9 mouse cellular contexts compared by ENCODE assay signal in the genomic region with DNA sequence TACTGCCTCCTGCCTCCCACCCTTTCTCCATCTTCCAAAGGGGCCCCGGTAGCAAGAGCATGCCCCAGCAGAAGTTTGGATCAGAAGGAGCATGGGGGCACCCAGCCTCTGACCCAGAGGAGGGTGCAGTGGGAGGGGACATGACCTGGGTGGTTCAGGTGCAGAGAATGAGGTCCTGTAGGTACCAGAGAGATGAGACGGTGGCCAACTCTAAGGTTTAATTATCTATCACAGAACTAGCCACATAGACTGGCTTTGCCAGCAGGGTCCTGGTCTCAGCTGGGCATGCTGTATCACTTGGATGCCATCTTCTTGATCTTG. TPM values are rescaled to one million over a fixed set of nuclear protein-coding genes. Genes with fewer than 3 reads are reported as not detected.
DNase-seq lines count a peak whose midpoint lies in the region; ATAC-seq and TF ChIP-seq lines count a peak whose summit lies in the region.
"Had no signal": no experiment of that assay in that cellular context is flagged by ENCODE, and none has a peak within 500 bp of the region (broad histone marks: within the 10 kb centered on the region; RNA-seq: fewer than 3 reads in every experiment).

No protein-coding gene starts in this region.

- peak overlapping the region; percentile 41 for H3K4me3 ChIP-seq in kidney, postnatal 0 days (replicated peaks; ENCODE audit: low read depth, low read length)
- peak overlapping the region; percentile 40 for H3K4me3 ChIP-seq in embryonic facial prominence, embryonic 14.5 days (ENCODE audit: low read depth, low read length)
- H3K4me3 ChIP-seq in intestine, embryonic 16.5 days (ENCODE audit: low read length) = peak overlapping the region; percentile 60
- H3K4me3 ChIP-seq in neural tube, embryonic 12.5 days = no peak overlapping the region

- no peak for DNase-seq in kidney, postnatal 0 days (ENCODE audit: low spot score)
- DNase-seq in kidney, adult 8-10 months = no peak
- no peak for DNase-seq in embryonic facial prominence, embryonic 14.5 days (ENCODE audit: low spot score)
- DNase-seq in ovary, postnatal 36 days (ENCODE audit: low spot score) = no peak
- DNase-seq in thymus, postnatal 25 days = no peak
- DNase-seq in adrenal gland, adult 2 months = no peak

- no peak for TF ChIP-seq CTCF in kidney, postnatal 0 days (IDR thresholded peaks at IDR 0.05; ENCODE audit: low read depth)

- H3K27me3 ChIP-seq in kidney, postnatal 0 days (ENCODE audit: insufficient read depth, low read length) = no peaks in the 10 kb centered on the region
- H3K27me3 ChIP-seq in embryonic facial prominence, embryonic 14.5 days (replicated peaks; ENCODE audit: control insufficient read depth, insufficient read depth, low read length) = peaks cover 4% of the 10 kb centered on the region; the same call in 1 of the 2 replicates
- H3K27me3 ChIP-seq in intestine, embryonic 16.5 days (replicated peaks; ENCODE audit: control insufficient read depth, insufficient read depth, low read length) = no peaks in the 10 kb centered on the region
- peaks cover 34% of the 10 kb centered on the region for H3K27me3 ChIP-seq in neural tube, embryonic 12.5 days (replicated peaks)

- WGBS in kidney, postnatal 0 days = 29% methylated on average over 2 of the region's 2 CpGs
- 30% methylated on average over 2 of the region's 2 CpGs for WGBS in embryonic facial prominence, embryonic 14.5 days
- WGBS in intestine, embryonic 16.5 days = 26% methylated on average over 2 of the region's 2 CpGs
- WGBS in neural tube, embryonic 12.5 days = 35% methylated on average over 2 of the region's 2 CpGs

- H3K4me2 ChIP-seq in kidney, postnatal 0 days (ENCODE audit: low read length) = peak overlapping the region; percentile 59
- peak overlapping the region; percentile 68 for H3K4me2 ChIP-seq in embryonic facial prominence, embryonic 14.5 days (ENCODE audit: low read depth, low read length)
- H3K4me2 ChIP-seq in intestine, embryonic 16.5 days (ENCODE audit: low read depth, low read length) = peak overlapping the region; percentile 71
- peak overlapping the region; percentile 62 for H3K4me2 ChIP-seq in neural tube, embryonic 12.5 days (replicated peaks)

- no peaks in the 10 kb centered on the region for H3K9me3 ChIP-seq in kidney, postnatal 0 days (replicated peaks; ENCODE audit: low read length)
- no peaks in the 10 kb centered on the region for H3K9me3 ChIP-seq in embryonic facial prominence, embryonic 14.5 days (ENCODE audit: control insufficient read depth, low read length)
- H3K9me3 ChIP-seq in intestine, embryonic 16.5 days (ENCODE audit: control insufficient read depth, low read length) = no peaks in the 10 kb centered on the region
- no peaks in the 10 kb centered on the region for H3K9me3 ChIP-seq in neural tube, embryonic 12.5 days

- H3K9ac ChIP-seq in kidney, postnatal 0 days (ENCODE audit: low read depth, low read length) = peak overlapping the region; percentile 51
- peak overlapping the region; percentile 56; the same call in 1 of the 2 replicates for H3K9ac ChIP-seq in embryonic facial prominence, embryonic 14.5 days (ENCODE audit: low read depth, low read length)
- peak overlapping the region; percentile 71 for H3K9ac ChIP-seq in intestine, embryonic 16.5 days (ENCODE audit: low read depth, low read length)
- H3K9ac ChIP-seq in neural tube, embryonic 12.5 days = no peak overlapping the region

- peaks cover 35% of the 10 kb centered on the region for H3K4me1 ChIP-seq in kidney, postnatal 0 days (replicated peaks; ENCODE audit: insufficient read depth, low read length)
- H3K4me1 ChIP-seq in embryonic facial prominence, embryonic 14.5 days (ENCODE audit: control insufficient read depth, insufficient read depth, low read length) = no peaks in the 10 kb centered on the region
- peaks cover 33% of the 10 kb centered on the region for H3K4me1 ChIP-seq in intestine, embryonic 16.5 days (ENCODE audit: control insufficient read depth, insufficient read depth, low read length)
- H3K4me1 ChIP-seq in neural tube, embryonic 12.5 days = peaks cover 18% of the 10 kb centered on the region

- H3K27ac ChIP-seq in kidney, postnatal 0 days = peak overlapping the region; percentile 88; the same call in 1 of the 2 replicates
- H3K27ac ChIP-seq in embryonic facial prominence, embryonic 14.5 days (replicated peaks; ENCODE audit: low read depth, low read length) = no peak overlapping the region
- H3K27ac ChIP-seq in intestine, embryonic 16.5 days (ENCODE audit: low read length) = peak overlapping the region; percentile 86; the same call in 1 of the 2 replicates
- H3K27ac ChIP-seq in neural tube, embryonic 12.5 days = no peak overlapping the region

- peaks cover 5% of the 10 kb centered on the region; the same call in 1 of the 2 replicates for H3K36me3 ChIP-seq in kidney, postnatal 0 days (ENCODE audit: insufficient read depth, low read length)
- H3K36me3 ChIP-seq in embryonic facial prominence, embryonic 14.5 days (ENCODE audit: control insufficient read depth, insufficient read depth, low read length) = peaks cover 9% of the 10 kb centered on the region; the same call in 1 of the 2 replicates
- peaks cover 8% of the 10 kb centered on the region for H3K36me3 ChIP-seq in intestine, embryonic 16.5 days (ENCODE audit: control insufficient read depth, insufficient read depth, low read length)
- peaks cover 11% of the 10 kb centered on the region for H3K36me3 ChIP-seq in neural tube, embryonic 12.5 days

- ATAC-seq in kidney, postnatal 0 days (replicated peaks; ENCODE audit: low FRiP score, low read depth) = no peak
- ATAC-seq in embryonic facial prominence, embryonic 14.5 days (ENCODE audit: low read depth) = no peak
- ATAC-seq in intestine, embryonic 16.5 days = no peak
- ATAC-seq in neural tube, embryonic 12.5 days (ENCODE audit: low FRiP score, low read depth) = no peak

RNA-seq across cellular contexts. Expression of gene Smim1, which starts 0.4 kb away (rescaled TPM):
- 98.9 and 100.0 TPM in 2 replicates for polyA plus RNA-seq in kidney, postnatal 0 days (2015; fragmentation: Nextera tagmentation; extraction: Ambion mirVana)
- polyA plus RNA-seq in embryonic facial prominence, embryonic 14.5 days (2014; fragmentation: Nextera tagmentation; extraction: Ambion mirVana) = 34.3 TPM in 2 replicates
- 183 and 196 TPM in 2 replicates for polyA plus RNA-seq in intestine, embryonic 16.5 days (2015; fragmentation: Nextera tagmentation; extraction: Ambion mirVana)
- polyA plus RNA-seq in neural tube, embryonic 12.5 days (2016; fragmentation: Nextera tagmentation; extraction: Ambion mirVana) = 6.4 and 7.8 TPM in 2 replicates
- 10 to 100 TPM; 54.7 to 69.5 TPM for total RNA-seq in adrenal gland, adult 2 months (2021)
- polyA plus RNA-seq in adrenal gland, adult 2 months (2012; rRNA removed) = 130 and 143 TPM in 2 replicates

RNA-seq across cellular contexts. Expression of gene Lrrc47, which starts 14.9 kb away (rescaled TPM):
- 20.3 and 22.7 TPM in 2 replicates for polyA plus RNA-seq in kidney, postnatal 0 days (2015; fragmentation: Nextera tagmentation; extraction: Ambion mirVana)
- polyA plus RNA-seq in embryonic facial prominence, embryonic 14.5 days (2014; fragmentation: Nextera tagmentation; extraction: Ambion mirVana) = 11.6 and 11.9 TPM in 2 replicates
- 10.1 and 15.2 TPM in 2 replicates for polyA plus RNA-seq in intestine, embryonic 16.5 days (2015; fragmentation: Nextera tagmentation; extraction: Ambion mirVana)
- polyA plus RNA-seq in neural tube, embryonic 12.5 days (2016; fragmentation: Nextera tagmentation; extraction: Ambion mirVana) = 36.1 and 38.9 TPM in 2 replicates
- 10 to 100 TPM; 39.7 to 53.8 TPM for total RNA-seq in adrenal gland, adult 2 months (2021)
- polyA plus RNA-seq in adrenal gland, adult 2 months (2012; rRNA removed) = 75.9 and 89.1 TPM in 2 replicates

RNA-seq across cellular contexts. Expression of gene Ccdc27, which starts 16.1 kb away (rescaled TPM):
- polyA plus RNA-seq in kidney, postnatal 0 days (2015; fragmentation: Nextera tagmentation; extraction: Ambion mirVana) = 0.05 and 0.08 TPM in 2 replicates
- 0.09 TPM in 1 of 2 replicates, not detected in the other for polyA plus RNA-seq in embryonic facial prominence, embryonic 14.5 days (2014; fragmentation: Nextera tagmentation; extraction: Ambion mirVana)
- polyA plus RNA-seq in intestine, embryonic 16.5 days (2015; fragmentation: Nextera tagmentation; extraction: Ambion mirVana) = not detected in 2 replicates
- not detected in 2 replicates for polyA plus RNA-seq in neural tube, embryonic 12.5 days (2016; fragmentation: Nextera tagmentation; extraction: Ambion mirVana)
- not detected for total RNA-seq in adrenal gland, adult 2 months (2021)
- polyA plus RNA-seq in adrenal gland, adult 2 months (2012; rRNA removed) = not detected in 2 replicates
- total RNA-seq: common myeloid progenitor, adult 5-6 weeks had no signal

RNA-seq across cellular contexts. Expression of gene Cep104, which starts 51.4 kb away (rescaled TPM):
- 8.7 and 10.9 TPM in 2 replicates for polyA plus RNA-seq in kidney, postnatal 0 days (2015; fragmentation: Nextera tagmentation; extraction: Ambion mirVana)
- 14.2 and 15.2 TPM in 2 replicates for polyA plus RNA-seq in embryonic facial prominence, embryonic 14.5 days (2014; fragmentation: Nextera tagmentation; extraction: Ambion mirVana)
- polyA plus RNA-seq in intestine, embryonic 16.5 days (2015; fragmentation: Nextera tagmentation; extraction: Ambion mirVana) = 9.3 and 10.6 TPM in 2 replicates
- 21.3 and 24.2 TPM in 2 replicates for polyA plus RNA-seq in neural tube, embryonic 12.5 days (2016; fragmentation: Nextera tagmentation; extraction: Ambion mirVana)
- total RNA-seq in adrenal gland, adult 2 months (2021) = 10 to 100 TPM; 25.6 to 25.7 TPM
- 18.4 and 22.4 TPM in 2 replicates for polyA plus RNA-seq in adrenal gland, adult 2 months (2012; rRNA removed)

RNA-seq across cellular contexts. Expression of gene Dffb, which starts 51.5 kb away (rescaled TPM):
- polyA plus RNA-seq in kidney, postnatal 0 days (2015; fragmentation: Nextera tagmentation; extraction: Ambion mirVana) = 9.7 and 10.7 TPM in 2 replicates
- polyA plus RNA-seq in embryonic facial prominence, embryonic 14.5 days (2014; fragmentation: Nextera tagmentation; extraction: Ambion mirVana) = 7.3 and 10.1 TPM in 2 replicates
- 14.6 and 18.6 TPM in 2 replicates for polyA plus RNA-seq in intestine, embryonic 16.5 days (2015; fragmentation: Nextera tagmentation; extraction: Ambion mirVana)
- 10.1 and 10.8 TPM in 2 replicates for polyA plus RNA-seq in neural tube, embryonic 12.5 days (2016; fragmentation: Nextera tagmentation; extraction: Ambion mirVana)
- 1 to 10 TPM; 2.9 to 3.7 TPM for total RNA-seq in adrenal gland, adult 2 months (2021)
- 12.7 and 13.5 TPM in 2 replicates for polyA plus RNA-seq in adrenal gland, adult 2 months (2012; rRNA removed)

Comparison
In these comparisons a context has a peak if more than half of its experiments do, and no peak if none do; other contexts are left out.
1. H3K27ac ChIP-seq: peak in kidney, postnatal 0 days (single experiment) and intestine, embryonic 16.5 days (single experiment); none in embryonic facial prominence, embryonic 14.5 days (single experiment) and neural tube, embryonic 12.5 days (single experiment).
2. Peak in every context shown above with its lines, with median percentiles within 50 percentile points of each other: H3K4me2 ChIP-seq.